9 mouse cellular contexts compared by ENCODE assay signal in genomic region chr7:122945149-122945548, GRCm38 (mm10). TPM values are rescaled to one million over a fixed set of nuclear protein-coding genes. Genes with fewer than 3 reads are reported as not detected.
DNase-seq lines count a peak whose midpoint lies in the region; ATAC-seq and TF ChIP-seq lines count a peak whose summit lies in the region.
"Had no signal": no experiment of that assay in that cellular context is flagged by ENCODE, and none has a peak within 500 bp of the region (broad histone marks: within the 10 kb centered on the region; RNA-seq: fewer than 3 reads in every experiment).

No protein-coding gene starts in this region.

- no peak for ATAC-seq in hindbrain, embryonic 11.5 days (ENCODE audit: low FRiP score)
- no peak for ATAC-seq in hindbrain, embryonic 13.5 days (ENCODE audit: low FRiP score)
- peak; percentile 31 for ATAC-seq in intestine, postnatal 0 days
- ATAC-seq in midbrain, embryonic 16.5 days, result peak; percentile 60; the same call in 1 of the 2 replicates

- peak; percentile 84 for DNase-seq in hindbrain, embryonic 11.5 days (ENCODE audit: low spot score)
- peak; percentile 90 to 92 for DNase-seq in cerebellum, postnatal 10 days
- DNase-seq in frontal cortex, postnatal 25 days (ENCODE audit: low spot score in 2 of 2), result peak; percentile 80 to 81
- peak; percentile 79 for DNase-seq in left cerebral cortex, postnatal 4 days
- DNase-seq in spleen, postnatal 4 days (ENCODE audit: low spot score in 2 of 2), result peak; percentile 63 to 85

- no peaks in the 10 kb centered on the region for H3K36me3 ChIP-seq in hindbrain, embryonic 11.5 days (ENCODE audit: control insufficient read depth, insufficient read depth, low read length)
- H3K36me3 ChIP-seq in hindbrain, embryonic 13.5 days, result no peaks in the 10 kb centered on the region
- no peaks in the 10 kb centered on the region for H3K36me3 ChIP-seq in intestine, postnatal 0 days (ENCODE audit: control insufficient read depth, insufficient read depth)
- H3K36me3 ChIP-seq in midbrain, embryonic 16.5 days (ENCODE audit: control insufficient read depth, insufficient read depth, low read length), result no peaks in the 10 kb centered on the region

- peak; percentile 84 for TF ChIP-seq CTCF in intestine, postnatal 0 days (IDR thresholded peaks at IDR 0.05; ENCODE audit: low read depth)

- no peaks in the 10 kb centered on the region for H3K9me3 ChIP-seq in hindbrain, embryonic 11.5 days (ENCODE audit: control insufficient read depth, low read length)
- H3K9me3 ChIP-seq in hindbrain, embryonic 13.5 days, result no peaks in the 10 kb centered on the region
- no peaks in the 10 kb centered on the region for H3K9me3 ChIP-seq in intestine, postnatal 0 days (ENCODE audit: control insufficient read depth)
- no peaks in the 10 kb centered on the region for H3K9me3 ChIP-seq in midbrain, embryonic 16.5 days (replicated peaks; ENCODE audit: control insufficient read depth, low read length, poor library complexity, severe bottlenecking)

- 0% methylated on average over 1 of the region's 1 CpGs for WGBS in hindbrain, embryonic 11.5 days
- WGBS in hindbrain, embryonic 13.5 days, result 0% methylated on average over 1 of the region's 1 CpGs
- WGBS in intestine, postnatal 0 days, result 3% methylated on average over 1 of the region's 1 CpGs
- WGBS in midbrain, embryonic 16.5 days, result 0% methylated on average over 1 of the region's 1 CpGs

- H3K27me3 ChIP-seq in hindbrain, embryonic 11.5 days (ENCODE audit: control insufficient read depth, insufficient read depth, low read length), result no peaks in the 10 kb centered on the region
- H3K27me3 ChIP-seq in hindbrain, embryonic 13.5 days, result no peaks in the 10 kb centered on the region
- no peaks in the 10 kb centered on the region for H3K27me3 ChIP-seq in intestine, postnatal 0 days (replicated peaks; ENCODE audit: control insufficient read depth, insufficient read depth, low read length)
- H3K27me3 ChIP-seq in midbrain, embryonic 16.5 days (ENCODE audit: control insufficient read depth, insufficient read depth, low read depth, low read length), result no peaks in the 10 kb centered on the region

- no peak overlapping the region for H3K4me2 ChIP-seq in hindbrain, embryonic 11.5 days (replicated peaks; ENCODE audit: low read depth, low read length)
- no peak overlapping the region for H3K4me2 ChIP-seq in hindbrain, embryonic 13.5 days
- no peak overlapping the region for H3K4me2 ChIP-seq in intestine, postnatal 0 days (replicated peaks; ENCODE audit: low read depth)
- H3K4me2 ChIP-seq in midbrain, embryonic 16.5 days (ENCODE audit: low read length), result no peak overlapping the region

- no peaks in the 10 kb centered on the region for H3K4me1 ChIP-seq in hindbrain, embryonic 11.5 days (replicated peaks; ENCODE audit: control insufficient read depth, insufficient read depth, low read length)
- peaks cover 6% of the 10 kb centered on the region for H3K4me1 ChIP-seq in hindbrain, embryonic 13.5 days (replicated peaks)
- no peaks in the 10 kb centered on the region; the same call in none of the 2 replicates for H3K4me1 ChIP-seq in intestine, postnatal 0 days (replicated peaks; ENCODE audit: control insufficient read depth, insufficient read depth, low read length)
- peaks cover 3% of the 10 kb centered on the region; the same call in 1 of the 2 replicates for H3K4me1 ChIP-seq in midbrain, embryonic 16.5 days (ENCODE audit: control insufficient read depth, insufficient read depth, low read length)

- H3K4me3 ChIP-seq in hindbrain, embryonic 11.5 days (ENCODE audit: low read depth, low read length), result no peak overlapping the region
- H3K4me3 ChIP-seq in hindbrain, embryonic 13.5 days, result no peak overlapping the region
- H3K4me3 ChIP-seq in intestine, postnatal 0 days (ENCODE audit: low read depth, low read length), result no peak overlapping the region
- H3K4me3 ChIP-seq in midbrain, embryonic 16.5 days (ENCODE audit: low read depth, low read length), result no peak overlapping the region
- H3K4me3 ChIP-seq: myocyte had no signal

- intact Hi-C loops in left cerebral cortex, postnatal 4 days (cut with DNase I), result no loop called here

- H3K27ac ChIP-seq in hindbrain, embryonic 11.5 days (ENCODE audit: low read depth, low read length), result no peak overlapping the region
- H3K27ac ChIP-seq in hindbrain, embryonic 13.5 days, result no peak overlapping the region
- no peak overlapping the region for H3K27ac ChIP-seq in intestine, postnatal 0 days (ENCODE audit: low read depth, low read length)
- H3K27ac ChIP-seq in midbrain, embryonic 16.5 days (ENCODE audit: low read length), result no peak overlapping the region

- H3K9ac ChIP-seq in hindbrain, embryonic 11.5 days (ENCODE audit: low read depth, low read length), result no peak overlapping the region
- no peak overlapping the region for H3K9ac ChIP-seq in hindbrain, embryonic 13.5 days
- no peak overlapping the region for H3K9ac ChIP-seq in intestine, postnatal 0 days (ENCODE audit: low read depth, low read length)
- H3K9ac ChIP-seq in midbrain, embryonic 16.5 days (ENCODE audit: low read depth, low read length), result no peak overlapping the region

RNA-seq across cellular contexts. Expression of gene Rbbp6, which starts 20.3 kb away (rescaled TPM):
- 36.3 and 46.6 TPM in 2 replicates for polyA plus RNA-seq in hindbrain, embryonic 11.5 days (2014; fragmentation: Nextera tagmentation; extraction: Ambion mirVana)
- polyA plus RNA-seq in hindbrain, embryonic 13.5 days (2015; fragmentation: Nextera tagmentation; extraction: Ambion mirVana), result 27.4 and 27.7 TPM in 2 replicates
- 15.3 and 15.5 TPM in 2 replicates for polyA plus RNA-seq in intestine, postnatal 0 days (2015; fragmentation: Nextera tagmentation; extraction: Ambion mirVana)
- 10 to 100 TPM; 74.4 to 78.6 TPM for total RNA-seq in left cerebral cortex, postnatal 4 days (2021)
- 23.4 and 23.9 TPM in 2 replicates for polyA plus RNA-seq in midbrain, embryonic 16.5 days (2015; fragmentation: Nextera tagmentation; extraction: Ambion mirVana)

Comparison
In these comparisons a context has a peak if more than half of its experiments do, and no peak if none do; other contexts are left out.
1. ATAC-seq: peak in intestine, postnatal 0 days (single experiment) and midbrain, embryonic 16.5 days (single experiment); none in hindbrain, embryonic 11.5 days (single experiment) and hindbrain, embryonic 13.5 days (single experiment).
2. Peak in every context shown above with its lines, with median percentiles within 50 percentile points of each other: DNase-seq.